Mouse (Mus musculus): ENCODE data around the gene Rad51c.

Rad51c gene

GRCm38 (mm10) chr11:87398402-87398801, 6.4 kb downstream of the Rad51c start:
- in situ Hi-C loops (cut with MboI; ENCODE audit: low pct_unique_long_range_greater_than_20kb in 1 of 2, low sequenced_read_pairs in 2 of 2, unreplicated experiment in 1 of 2): no loop called here

GRCm38 (mm10) chr11:87393855-87394254, 10.9 kb downstream of the Rad51c start:
- in situ Hi-C loops (cut with MboI; ENCODE audit: low pct_unique_long_range_greater_than_20kb in 1 of 2, low sequenced_read_pairs in 2 of 2, unreplicated experiment in 1 of 2): no loop called here

- in situ Hi-C loops (cut with MboI; ENCODE audit: low pct_unique_long_range_greater_than_20kb in 1 of 2, low sequenced_read_pairs in 2 of 2, unreplicated experiment in 1 of 2): no loop called here
These were observed 19.1 kb downstream of the Rad51c start for GRCm38 (mm10) chr11:87385676-87386075.

GRCm38 (mm10) chr11:87384551-87384950, 20.2 kb downstream of the Rad51c start:
- in situ Hi-C loops (cut with MboI; ENCODE audit: low pct_unique_long_range_greater_than_20kb in 1 of 2, low sequenced_read_pairs in 2 of 2, unreplicated experiment in 1 of 2): no loop called here

- in situ Hi-C loops (cut with MboI; ENCODE audit: low pct_unique_long_range_greater_than_20kb in 1 of 2, low sequenced_read_pairs in 2 of 2, unreplicated experiment in 1 of 2): no loop called here
These were observed 36.7 kb downstream of the Rad51c start for GRCm38 (mm10) chr11:87367865-87368580.

GRCm38 (mm10) chr11:87367061-87367460, 37.7 kb downstream of the Rad51c start:
- in situ Hi-C loops (cut with MboI; ENCODE audit: low pct_unique_long_range_greater_than_20kb in 1 of 2, low sequenced_read_pairs in 2 of 2, unreplicated experiment in 1 of 2): no loop called here

GRCm38 (mm10) chr11:87365120-87365519, 39.6 kb downstream of the Rad51c start:
- in situ Hi-C loops (cut with MboI; ENCODE audit: low pct_unique_long_range_greater_than_20kb in 1 of 2, low sequenced_read_pairs in 2 of 2, unreplicated experiment in 1 of 2): no loop called here

- in situ Hi-C loops (cut with MboI; ENCODE audit: low pct_unique_long_range_greater_than_20kb in 1 of 2, low sequenced_read_pairs in 2 of 2, unreplicated experiment in 1 of 2): no loop called here
These were observed 45.5 kb downstream of the Rad51c start for GRCm38 (mm10) chr11:87359262-87359612.

GRCm38 (mm10) chr11:87358331-87359261, 46.2 kb downstream of the Rad51c start, which contains the start of gene Ppm1e:
TSS of gene Ppm1e (minus strand) at chr11:87359023.
- in situ Hi-C loops (cut with MboI; ENCODE audit: low pct_unique_long_range_greater_than_20kb in 1 of 2, low sequenced_read_pairs in 2 of 2, unreplicated experiment in 1 of 2): no loop called here

GRCm38 (mm10) chr11:87357317-87358300, 47.1 kb downstream of the Rad51c start:
- in situ Hi-C loops (cut with MboI; ENCODE audit: low pct_unique_long_range_greater_than_20kb in 1 of 2, low sequenced_read_pairs in 2 of 2, unreplicated experiment in 1 of 2): no loop called here

- in situ Hi-C loops (cut with MboI; ENCODE audit: low pct_unique_long_range_greater_than_20kb in 1 of 2, low sequenced_read_pairs in 2 of 2, unreplicated experiment in 1 of 2): no loop called here
These were observed 49.9 kb downstream of the Rad51c start for GRCm38 (mm10) chr11:87354861-87355260.

GRCm38 (mm10) chr11:87353646-87354170, 51.0 kb downstream of the Rad51c start:
- in situ Hi-C loops (cut with MboI; ENCODE audit: low pct_unique_long_range_greater_than_20kb in 1 of 2, low sequenced_read_pairs in 2 of 2, unreplicated experiment in 1 of 2): no loop called here
